Mouse (Mus musculus) limb, embryonic 11.5 days (tissue): ENCODE data around the gene Nr3c2. TPM values are rescaled to one million over a fixed set of nuclear protein-coding genes. Genes with fewer than 3 reads are reported as not detected.

Experiments used
- ATAC-seq: fragments of 200-750 bp; cut with Nextera tagmentation; 2 replicates; pipeline ENCODE4 v1.8.0; 2017; ENCODE audit warnings: low read depth; ENCODE audit not compliant: insufficient number of reproducible peaks, low FRiP score, low TSS enrichment
- DNase-seq: peaks from one replicate; pipeline ENCODE4 v3.0.0-alpha.2; 2015; ENCODE audit warnings: low spot score
- H3K27ac ChIP-seq: fragments of 300-500 bp; sonication (generic); replicated peaks from 2 replicates; pipeline ENCODE4 v1.5.1; 2014; ENCODE audit warnings: low read depth, mild to moderate bottlenecking, low read length
- H3K27me3 ChIP-seq: fragments of 300-500 bp; sonication (generic); 2 replicates; pipeline ENCODE4 v1.6.1; 2014; ENCODE audit warnings: mild to moderate bottlenecking, low read length, mixed read lengths; ENCODE audit not compliant: control insufficient read depth, insufficient read depth
- H3K36me3 ChIP-seq: fragments of 300-500 bp; sonication (generic); 2 replicates; pipeline ENCODE4 v1.6.1; 2014; ENCODE audit warnings: mild to moderate bottlenecking, low read length, moderate library complexity, mixed read lengths; ENCODE audit not compliant: control insufficient read depth, insufficient read depth
- H3K4me1 ChIP-seq: fragments of 300-500 bp; sonication (generic); 2 replicates; pipeline ENCODE4 v1.6.1; 2014; ENCODE audit warnings: low read length, mixed read lengths; ENCODE audit not compliant: control insufficient read depth, insufficient read depth
- H3K4me2 ChIP-seq: fragments of 300-500 bp; sonication (generic); 2 replicates; pipeline ENCODE4 v1.6.1; 2014; ENCODE audit warnings: low read depth, mild to moderate bottlenecking, moderate library complexity; ENCODE audit not compliant: severe bottlenecking
- H3K4me3 ChIP-seq: fragments of 300-500 bp; sonication (generic); 2 replicates; pipeline ENCODE4 v1.5.1; 2014; ENCODE audit warnings: low read depth, low read length
- H3K9ac ChIP-seq: fragments of 300-500 bp; sonication (generic); 2 replicates; pipeline ENCODE4 v1.6.1; 2014; ENCODE audit warnings: mild to moderate bottlenecking, low read length
- H3K9me3 ChIP-seq: fragments of 300-500 bp; sonication (generic); 2 replicates; pipeline ENCODE4 v1.6.1; 2016; ENCODE audit warnings: low read length; ENCODE audit not compliant: control insufficient read depth
- WGBS: fragments of 180-500 bp; shearing (Covaris S2); extraction: QIAGEN DNeasy Blood & Tissue Kit; methylation state at CpG from one replicate; pipeline ENCODE4 v1.1.7; 2014; 5-methylcytosine and 5-hydroxymethylcytosine counted together
- polyA plus RNA-seq: library from polyadenylated mRNA; unstranded; fragments of >200 nt; fragmentation: Nextera tagmentation; extraction: Ambion mirVana; gene quantifications from 2 replicates; pipeline ENCODE4 v1.2.1, GENCODE M21; 2014

Nr3c2 gene
- polyA plus RNA-seq, 1 experiment from 2014 or later, result 0.37 TPM

DNA sequence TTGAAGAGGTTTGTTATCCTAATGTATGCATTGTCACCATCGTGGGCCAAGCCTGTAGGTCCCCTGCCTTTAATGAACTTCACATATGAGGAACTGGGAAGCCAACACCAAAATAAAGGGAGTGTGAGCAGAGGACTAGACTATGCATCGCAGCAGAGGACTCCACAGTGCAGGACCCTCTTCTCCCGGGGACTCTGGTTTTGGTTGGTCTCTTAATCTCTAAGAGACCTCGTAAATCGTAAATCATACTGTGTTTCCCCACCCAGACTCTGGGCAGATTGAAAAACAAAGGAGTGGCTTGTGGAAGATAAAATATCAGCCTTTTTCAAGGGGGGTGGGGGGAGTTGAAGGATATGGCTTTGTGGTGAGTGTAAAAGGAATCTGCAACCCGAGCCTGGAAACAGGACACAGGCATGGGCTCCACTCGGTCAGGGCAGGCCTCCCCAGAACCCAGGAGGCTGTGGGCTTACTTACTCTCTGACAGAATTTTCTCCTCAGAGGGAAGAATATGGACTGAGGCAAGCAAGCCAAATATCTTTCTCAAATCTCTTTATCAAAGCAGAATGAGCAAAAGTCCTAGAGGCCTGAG is 234.6 kb downstream of the Nr3c2 start:
- 49% methylated on average over 7 of the region's 7 CpGs for WGBS

DNA sequence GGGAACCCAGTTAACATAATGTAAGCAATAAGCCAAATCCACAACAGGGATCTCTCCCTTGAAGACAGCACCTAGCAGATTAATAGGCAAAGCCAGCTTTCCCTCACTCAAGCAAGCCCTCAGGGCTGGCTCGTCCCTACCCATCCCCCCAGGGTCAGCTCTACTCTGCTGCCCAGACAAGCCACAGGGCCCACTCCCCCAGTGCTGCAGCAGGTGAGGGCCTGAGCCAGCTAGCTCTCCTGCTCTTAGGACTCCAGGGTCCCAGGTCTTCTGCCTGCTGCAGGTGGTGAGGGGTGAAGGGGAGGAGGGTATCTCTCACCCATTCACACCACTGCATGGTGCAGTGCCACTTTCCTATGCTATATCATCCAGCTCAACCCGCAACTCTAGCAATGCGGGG is 246.0 kb downstream of the Nr3c2 start:
- ATAC-seq, result no peak
- no peaks in the 10 kb centered on the region for H3K4me1 ChIP-seq
- no peak overlapping the region for H3K9ac ChIP-seq
- DNase-seq, result no peak
- H3K4me3 ChIP-seq, result no peak overlapping the region
- no peaks in the 10 kb centered on the region for H3K9me3 ChIP-seq
- H3K4me2 ChIP-seq, result no peak overlapping the region
- no peak overlapping the region for H3K27ac ChIP-seq
- 77% methylated on average over 3 of the region's 3 CpGs for WGBS
- H3K27me3 ChIP-seq, result no peaks in the 10 kb centered on the region
- no peaks in the 10 kb centered on the region for H3K36me3 ChIP-seq

More for the DNA sequence above, 234.6 kb downstream of the Nr3c2 start:
- no peaks in the 10 kb centered on the region for H3K9me3 ChIP-seq
- no peak overlapping the region for H3K9ac ChIP-seq
- H3K4me3 ChIP-seq, result no peak overlapping the region
- no peak overlapping the region for H3K4me2 ChIP-seq
- no peaks in the 10 kb centered on the region for H3K27me3 ChIP-seq
- H3K27ac ChIP-seq, result no peak overlapping the region
- DNase-seq (no peak), ATAC-seq (peak; percentile 68; the same call in 1 of the 2 replicates)
- no peaks in the 10 kb centered on the region for H3K36me3 ChIP-seq
- H3K4me1 ChIP-seq, result peaks cover 3% of the 10 kb centered on the region; the same call in 1 of the 2 replicates

DNA sequence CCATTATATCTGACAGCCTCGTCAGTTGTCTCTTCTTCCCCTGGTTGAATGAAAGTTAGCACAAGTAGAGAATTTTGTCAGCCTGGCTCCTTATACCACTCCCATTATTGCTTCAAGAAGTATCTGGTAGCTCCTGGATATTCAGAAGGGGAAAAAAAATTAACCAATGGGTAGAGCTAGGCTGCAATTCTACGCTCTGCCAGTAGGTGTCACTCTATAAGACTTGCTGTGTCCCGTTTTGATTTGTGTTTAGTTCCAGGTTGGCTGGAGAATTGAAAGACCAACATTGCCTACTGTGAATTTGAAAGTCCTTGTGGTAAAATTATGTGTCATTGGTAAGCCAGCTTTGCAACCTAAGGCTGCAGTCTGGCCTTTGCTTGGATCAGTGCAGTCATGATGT is 255.3 kb downstream of the Nr3c2 start:
- H3K27me3 ChIP-seq, result no peaks in the 10 kb centered on the region
- DNase-seq, result peak; percentile 60
- no peak overlapping the region for H3K27ac ChIP-seq
- ATAC-seq, result no peak
- no peaks in the 10 kb centered on the region for H3K36me3 ChIP-seq
- H3K9me3 ChIP-seq, result no peaks in the 10 kb centered on the region
- no peaks in the 10 kb centered on the region for H3K4me1 ChIP-seq
- H3K4me3 ChIP-seq, result no peak overlapping the region
- no peak overlapping the region for H3K4me2 ChIP-seq
- 45% methylated on average over 3 of the region's 3 CpGs for WGBS
- no peak overlapping the region for H3K9ac ChIP-seq

DNA sequence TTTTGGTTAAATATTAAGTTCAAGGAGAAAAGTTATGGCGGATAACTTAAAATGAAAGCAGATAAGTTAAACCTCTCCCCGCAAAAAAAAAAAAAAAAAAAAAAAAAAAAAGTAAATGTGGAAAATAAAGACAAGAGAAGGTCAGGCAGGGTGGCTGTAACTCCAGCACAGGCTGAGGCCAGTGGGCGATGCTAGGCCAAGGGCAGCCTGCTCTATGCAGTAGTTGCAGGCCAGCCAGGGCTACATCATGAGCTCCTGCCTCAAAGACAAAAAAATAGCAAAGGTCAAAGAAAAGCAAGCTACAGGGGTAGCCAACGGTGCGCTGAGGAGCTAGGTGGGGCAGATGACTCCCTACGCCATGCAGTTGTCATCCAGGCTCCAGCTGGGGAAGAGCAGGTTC is 270.1 kb downstream of the Nr3c2 start:
- Histone ChIP-seq H3K36me3 (no peaks in the 10 kb centered on the region), H3K27me3 (no peaks in the 10 kb centered on the region), H3K4me2 (no peak overlapping the region), H3K4me3 (no peak overlapping the region), H3K27ac (no peak overlapping the region), H3K4me1 (no peaks in the 10 kb centered on the region), H3K9ac (no peak overlapping the region), H3K9me3 (no peaks in the 10 kb centered on the region)
- no peak for ATAC-seq
- no peak for DNase-seq
- 92% methylated on average over 6 of the region's 6 CpGs for WGBS

DNA sequence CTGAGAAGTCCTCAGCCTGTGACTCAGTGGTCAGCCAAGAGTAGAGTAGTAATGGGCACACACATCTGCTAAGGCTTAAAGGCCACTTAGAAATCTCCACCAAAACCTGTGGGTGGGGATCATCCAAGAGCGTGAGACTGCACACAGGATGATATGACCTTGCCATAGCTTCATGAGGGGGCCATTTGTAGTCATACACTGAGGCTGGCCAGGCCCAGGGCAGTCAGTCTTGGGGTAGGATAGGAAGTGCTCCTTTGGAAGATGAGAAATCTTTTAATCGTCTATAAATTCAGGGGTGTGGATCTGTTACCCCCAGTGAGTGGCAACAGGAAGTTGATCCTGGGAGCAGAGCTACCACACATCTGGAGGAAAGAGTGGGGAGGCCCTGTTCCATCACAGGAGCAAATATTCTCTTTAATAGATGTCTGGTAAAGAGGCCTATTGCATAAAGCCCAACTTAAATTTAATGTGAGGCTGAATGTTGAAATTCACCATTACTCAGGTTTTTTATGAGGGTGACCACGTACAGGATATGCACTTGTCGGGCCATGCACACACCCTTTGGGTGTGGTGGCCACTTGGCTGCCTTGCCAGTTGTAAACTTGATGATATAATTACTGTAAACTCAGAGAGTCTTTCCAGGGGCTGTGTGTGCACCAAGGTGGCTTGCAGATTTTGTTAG is 270.7 kb downstream of the Nr3c2 start:
- H3K4me3 ChIP-seq, result no peak overlapping the region
- H3K27ac ChIP-seq, result no peak overlapping the region
- no peaks in the 10 kb centered on the region for H3K27me3 ChIP-seq
- 83% methylated on average over 4 of the region's 4 CpGs for WGBS
- DNase-seq, result no peak
- H3K4me1 ChIP-seq, result no peaks in the 10 kb centered on the region
- no peaks in the 10 kb centered on the region for H3K9me3 ChIP-seq
- no peak overlapping the region for H3K4me2 ChIP-seq
- no peaks in the 10 kb centered on the region for H3K36me3 ChIP-seq
- no peak overlapping the region for H3K9ac ChIP-seq
- no peak for ATAC-seq

DNA sequence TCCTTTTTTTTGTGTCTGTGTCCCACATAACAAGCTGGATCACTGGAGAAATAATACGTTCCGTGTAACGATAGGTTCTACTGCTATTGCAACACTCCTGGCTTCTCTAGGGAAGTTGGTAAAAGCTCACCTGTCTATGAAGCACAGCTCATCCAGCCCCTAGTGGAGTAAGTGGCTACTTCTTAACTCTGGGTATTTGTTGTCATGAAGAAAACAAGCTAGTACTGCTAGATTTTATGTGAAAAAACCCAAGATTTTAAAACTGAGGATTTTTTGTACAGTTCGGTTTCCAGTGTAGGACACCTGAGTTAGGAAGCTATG is 271.2 kb downstream of the Nr3c2 start:
- H3K36me3 ChIP-seq, result no peaks in the 10 kb centered on the region
- 95% methylated on average over 4 of the region's 4 CpGs for WGBS
- ATAC-seq (no peak), DNase-seq (no peak)
- H3K9me3 ChIP-seq, result no peaks in the 10 kb centered on the region
- no peak overlapping the region for H3K9ac ChIP-seq
- H3K4me3 ChIP-seq, result no peak overlapping the region
- no peaks in the 10 kb centered on the region for H3K27me3 ChIP-seq
- no peaks in the 10 kb centered on the region for H3K4me1 ChIP-seq
- no peak overlapping the region for H3K27ac ChIP-seq
- H3K4me2 ChIP-seq, result no peak overlapping the region

DNA sequence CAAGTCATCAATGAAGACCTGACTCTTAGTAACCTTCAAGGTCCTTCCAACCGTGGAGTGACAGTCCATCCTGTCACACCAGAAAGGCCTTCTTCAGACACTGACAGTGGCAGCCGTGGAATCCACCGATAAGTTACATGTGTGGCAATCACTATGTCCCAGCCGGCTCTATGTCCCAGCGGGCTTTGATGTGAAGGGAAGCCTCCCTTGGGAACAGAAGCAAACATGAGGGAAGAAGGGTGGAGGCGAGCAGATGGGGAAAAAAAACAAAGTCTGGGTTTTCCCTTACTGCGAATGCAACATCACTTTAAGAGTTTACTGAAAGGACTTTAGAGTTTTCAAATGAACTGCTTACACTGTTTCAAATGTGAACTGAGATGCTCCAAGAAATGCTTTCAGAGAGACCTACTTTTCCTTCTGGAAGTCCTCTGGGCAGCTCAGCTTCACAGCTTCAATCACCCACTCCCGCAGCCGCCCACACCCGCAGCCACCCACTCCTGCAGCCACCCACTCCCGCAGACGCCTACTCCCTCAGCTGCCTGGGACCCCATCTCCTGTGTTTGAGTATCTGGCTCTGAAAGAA is 273.9 kb downstream of the Nr3c2 start:
- H3K27ac ChIP-seq, result no peak overlapping the region
- no peak for ATAC-seq
- H3K9ac ChIP-seq, result no peak overlapping the region
- H3K27me3 ChIP-seq, result no peaks in the 10 kb centered on the region
- no peaks in the 10 kb centered on the region for H3K36me3 ChIP-seq
- H3K4me1 ChIP-seq, result 0 out of 2 replicates have a peak, but pooled peaks cover 4% of the 10 kb centered on the region
- no peak overlapping the region for H3K4me3 ChIP-seq
- DNase-seq, result no peak
- WGBS, result 65% methylated on average over 12 of the region's 12 CpGs
- H3K4me2 ChIP-seq, result no peak overlapping the region
- H3K9me3 ChIP-seq, result no peaks in the 10 kb centered on the region

DNA sequence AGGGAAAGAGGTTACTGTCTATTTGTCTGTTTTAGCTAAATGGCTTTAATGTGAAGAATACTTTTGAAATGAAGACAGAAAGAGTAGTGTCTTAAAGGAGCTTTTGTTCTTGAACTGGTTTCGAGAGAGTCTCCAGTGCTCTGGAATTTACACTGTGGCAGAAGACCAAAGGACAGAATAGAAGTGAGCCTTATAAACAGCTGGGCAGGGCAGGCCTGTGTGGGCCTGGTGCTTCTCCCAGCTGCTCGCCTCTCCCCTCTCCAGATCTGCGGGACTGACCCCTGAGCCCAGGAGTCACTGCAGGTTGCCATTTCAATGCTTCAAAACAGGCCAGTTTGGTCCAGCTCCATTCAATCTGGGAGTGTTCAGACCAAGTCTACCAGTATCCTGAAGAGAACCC is 274.5 kb downstream of the Nr3c2 start:
- H3K27me3 ChIP-seq, result no peaks in the 10 kb centered on the region
- no peak overlapping the region for H3K9ac ChIP-seq
- no peak for DNase-seq
- no peak overlapping the region for H3K27ac ChIP-seq
- WGBS, result 34% methylated on average over 3 of the region's 3 CpGs
- no peaks in the 10 kb centered on the region for H3K9me3 ChIP-seq
- ATAC-seq, result no peak
- H3K4me3 ChIP-seq, result no peak overlapping the region
- H3K36me3 ChIP-seq, result no peaks in the 10 kb centered on the region
- H3K4me1 ChIP-seq, result 0 out of 2 replicates have a peak, but pooled peaks cover 4% of the 10 kb centered on the region
- no peak overlapping the region for H3K4me2 ChIP-seq
